Mouse (Mus musculus): ENCODE data around the gene Nagpa. TPM values are rescaled to one million over a fixed set of nuclear protein-coding genes. Genes with fewer than 3 reads are reported as not detected.

Nagpa gene
- polyA plus RNA-seq, 1 experiment from 2014 or later: 16.6 TPM

DNA sequence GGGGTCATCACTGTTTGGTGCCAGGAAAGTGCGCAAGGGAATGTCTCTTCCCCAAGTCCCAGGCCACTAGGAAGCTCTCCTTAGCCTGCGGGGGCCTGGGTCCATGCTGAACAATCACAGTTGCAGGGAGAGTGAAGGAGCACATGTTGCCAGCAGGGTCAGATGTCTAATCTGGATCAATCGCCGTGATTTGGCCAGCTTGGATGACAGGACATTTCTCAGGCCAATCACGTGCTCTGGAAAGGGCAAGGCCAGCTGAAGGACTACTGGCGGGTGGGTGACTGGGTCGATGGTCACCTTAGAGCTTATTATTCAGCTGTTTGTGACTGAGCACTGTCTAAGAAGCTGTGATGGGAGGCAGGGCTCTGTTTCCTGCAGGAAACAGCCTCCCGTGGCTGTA, 19.7 kb downstream of the Nagpa start:
- no peaks in the 10 kb centered on the region for H3K36me3 ChIP-seq (ENCODE audit: control insufficient read depth, insufficient read depth, low read length)
- no peak overlapping the region for H3K4me2 ChIP-seq (ENCODE audit: low read depth, severe bottlenecking)
- no peaks in the 10 kb centered on the region for H3K4me1 ChIP-seq (ENCODE audit: control insufficient read depth, insufficient read depth, low read length)
- H3K4me3 ChIP-seq (ENCODE audit: low read depth, low read length): no peak overlapping the region
- ATAC-seq (ENCODE audit: insufficient number of reproducible peaks, low FRiP score, low TSS enrichment, low read depth) (no peak), DNase-seq (ENCODE audit: low spot score) (no peak)
- no peaks in the 10 kb centered on the region for H3K9me3 ChIP-seq (ENCODE audit: control insufficient read depth, low read length)
- no peak overlapping the region for H3K9ac ChIP-seq (ENCODE audit: low read length)
- H3K27ac ChIP-seq (replicated peaks; ENCODE audit: low read depth, low read length): no peak overlapping the region
- WGBS: 65% methylated on average over 8 of the region's 8 CpGs
- H3K27me3 ChIP-seq (ENCODE audit: control insufficient read depth, insufficient read depth, low read length): no peaks in the 10 kb centered on the region

DNA sequence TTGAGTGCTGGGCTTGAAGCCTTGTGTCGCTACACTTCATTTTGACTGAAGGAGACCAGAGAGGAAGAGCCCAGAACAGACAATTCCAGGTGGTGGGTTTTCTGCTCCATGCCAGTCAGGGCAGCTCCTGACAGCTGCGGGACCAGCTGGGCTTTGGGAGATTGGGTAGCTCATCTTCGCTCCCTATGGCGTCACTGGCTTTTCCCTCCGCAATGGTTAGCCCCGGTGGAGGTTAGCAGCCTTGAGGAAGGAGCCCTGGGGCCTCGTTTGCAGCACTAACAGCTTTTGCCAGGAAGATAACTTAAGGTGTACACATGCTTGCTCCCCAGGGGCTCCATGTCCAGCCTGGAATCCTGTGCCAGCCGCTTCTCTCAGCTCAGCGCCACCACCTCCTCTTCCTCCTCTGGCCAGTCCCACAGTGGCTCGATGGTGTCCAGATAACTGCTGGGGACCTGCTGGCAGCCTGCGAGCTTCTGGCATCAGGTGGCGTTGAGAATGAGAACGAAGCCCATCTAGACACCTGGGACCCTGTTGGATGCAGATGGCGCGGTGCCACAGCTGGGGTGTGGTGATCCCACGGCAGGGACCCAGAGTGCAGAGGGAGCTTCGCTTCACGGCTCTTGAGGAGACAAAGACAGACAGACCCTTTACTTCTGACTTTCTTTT, 20.4 kb downstream of the Nagpa start:
- no peaks in the 10 kb centered on the region for H3K9me3 ChIP-seq (ENCODE audit: control insufficient read depth, low read length)
- no peak overlapping the region for H3K27ac ChIP-seq (replicated peaks; ENCODE audit: low read depth, low read length)
- H3K9ac ChIP-seq (ENCODE audit: low read length): no peak overlapping the region
- H3K36me3 ChIP-seq (ENCODE audit: control insufficient read depth, insufficient read depth, low read length): no peaks in the 10 kb centered on the region
- 87% methylated on average over 18 of the region's 18 CpGs for WGBS
- no peaks in the 10 kb centered on the region for H3K4me1 ChIP-seq (ENCODE audit: control insufficient read depth, insufficient read depth, low read length)
- ATAC-seq (ENCODE audit: insufficient number of reproducible peaks, low FRiP score, low TSS enrichment, low read depth) (no peak), DNase-seq (ENCODE audit: low spot score) (no peak)
- H3K4me3 ChIP-seq (ENCODE audit: low read depth, low read length): no peak overlapping the region
- H3K4me2 ChIP-seq (ENCODE audit: low read depth, severe bottlenecking): no peak overlapping the region
- no peaks in the 10 kb centered on the region for H3K27me3 ChIP-seq (ENCODE audit: control insufficient read depth, insufficient read depth, low read length)

- 89% methylated on average over 6 of the region's 6 CpGs for WGBS
- Histone ChIP-seq H3K27ac (replicated peaks; ENCODE audit: low read depth, low read length) (no peak overlapping the region), H3K9me3 (ENCODE audit: control insufficient read depth, low read length) (no peaks in the 10 kb centered on the region), H3K9ac (ENCODE audit: low read length) (no peak overlapping the region), H3K36me3 (ENCODE audit: control insufficient read depth, insufficient read depth, low read length) (no peaks in the 10 kb centered on the region), H3K27me3 (ENCODE audit: control insufficient read depth, insufficient read depth, low read length) (no peaks in the 10 kb centered on the region), H3K4me1 (ENCODE audit: control insufficient read depth, insufficient read depth, low read length) (no peaks in the 10 kb centered on the region), H3K4me3 (ENCODE audit: low read depth, low read length) (no peak overlapping the region), H3K4me2 (ENCODE audit: low read depth, severe bottlenecking) (no peak overlapping the region)
- DNase-seq (ENCODE audit: low spot score): no peak
- ATAC-seq (ENCODE audit: insufficient number of reproducible peaks, low FRiP score, low TSS enrichment, low read depth): no peak
These were observed 31.2 kb downstream of the Nagpa start for GRCm38 (mm10) chr16:5172636-5173035.

- Histone ChIP-seq H3K4me1 (ENCODE audit: control insufficient read depth, insufficient read depth, low read length) (no peaks in the 10 kb centered on the region), H3K27me3 (ENCODE audit: control insufficient read depth, insufficient read depth, low read length) (no peaks in the 10 kb centered on the region), H3K9me3 (ENCODE audit: control insufficient read depth, low read length) (no peaks in the 10 kb centered on the region), H3K4me2 (ENCODE audit: low read depth, severe bottlenecking) (no peak overlapping the region), H3K36me3 (ENCODE audit: control insufficient read depth, insufficient read depth, low read length) (no peaks in the 10 kb centered on the region), H3K4me3 (ENCODE audit: low read depth, low read length) (no peak overlapping the region), H3K9ac (ENCODE audit: low read length) (no peak overlapping the region), H3K27ac (replicated peaks; ENCODE audit: low read depth, low read length) (no peak overlapping the region)
- no peak for ATAC-seq (ENCODE audit: insufficient number of reproducible peaks, low FRiP score, low TSS enrichment, low read depth)
- no peak for DNase-seq (ENCODE audit: low spot score)
- 77% methylated on average over 5 of the region's 5 CpGs for WGBS
These were observed 35.0 kb downstream of the Nagpa start for GRCm38 (mm10) chr16:5168829-5169228.

- ATAC-seq (ENCODE audit: insufficient number of reproducible peaks, low FRiP score, low TSS enrichment, low read depth) (no peak), DNase-seq (ENCODE audit: low spot score) (no peak)
- H3K4me1 ChIP-seq (ENCODE audit: control insufficient read depth, insufficient read depth, low read length): no peaks in the 10 kb centered on the region
- H3K27me3 ChIP-seq (ENCODE audit: control insufficient read depth, insufficient read depth, low read length): no peaks in the 10 kb centered on the region
- WGBS: 86% methylated on average over 2 of the region's 2 CpGs
- no peak overlapping the region for H3K9ac ChIP-seq (ENCODE audit: low read length)
- no peaks in the 10 kb centered on the region for H3K36me3 ChIP-seq (ENCODE audit: control insufficient read depth, insufficient read depth, low read length)
- no peaks in the 10 kb centered on the region for H3K9me3 ChIP-seq (ENCODE audit: control insufficient read depth, low read length)
- H3K27ac ChIP-seq (replicated peaks; ENCODE audit: low read depth, low read length): no peak overlapping the region
- H3K4me3 ChIP-seq (ENCODE audit: low read depth, low read length): no peak overlapping the region
- no peak overlapping the region for H3K4me2 ChIP-seq (ENCODE audit: low read depth, severe bottlenecking)
These were observed 35.8 kb downstream of the Nagpa start for GRCm38 (mm10) chr16:5168038-5168437.

GRCm38 (mm10) chr16:5164327-5164726, 39.5 kb downstream of the Nagpa start:
- Histone ChIP-seq H3K9ac (ENCODE audit: low read length) (no peak overlapping the region), H3K4me1 (ENCODE audit: control insufficient read depth, insufficient read depth, low read length) (no peaks in the 10 kb centered on the region), H3K9me3 (ENCODE audit: control insufficient read depth, low read length) (no peaks in the 10 kb centered on the region), H3K27me3 (ENCODE audit: control insufficient read depth, insufficient read depth, low read length) (no peaks in the 10 kb centered on the region), H3K4me3 (ENCODE audit: low read depth, low read length) (no peak overlapping the region), H3K4me2 (ENCODE audit: low read depth, severe bottlenecking) (no peak overlapping the region), H3K36me3 (ENCODE audit: control insufficient read depth, insufficient read depth, low read length) (no peaks in the 10 kb centered on the region), H3K27ac (replicated peaks; ENCODE audit: low read depth, low read length) (no peak overlapping the region)
- no peak for ATAC-seq (ENCODE audit: insufficient number of reproducible peaks, low FRiP score, low TSS enrichment, low read depth)
- 88% methylated on average over 6 of the region's 6 CpGs for WGBS
- no peak for DNase-seq (ENCODE audit: low spot score)

GRCm38 (mm10) chr16:5159248-5159647, 44.6 kb downstream of the Nagpa start:
- Histone ChIP-seq H3K4me3 (ENCODE audit: low read depth, low read length) (no peak overlapping the region), H3K27ac (replicated peaks; ENCODE audit: low read depth, low read length) (no peak overlapping the region), H3K27me3 (ENCODE audit: control insufficient read depth, insufficient read depth, low read length) (no peaks in the 10 kb centered on the region), H3K9me3 (ENCODE audit: control insufficient read depth, low read length) (no peaks in the 10 kb centered on the region), H3K4me1 (ENCODE audit: control insufficient read depth, insufficient read depth, low read length) (0 out of 2 replicates have a peak, but pooled peaks cover 3% of the 10 kb centered on the region), H3K4me2 (ENCODE audit: low read depth, severe bottlenecking) (no peak overlapping the region), H3K36me3 (ENCODE audit: control insufficient read depth, insufficient read depth, low read length) (no peaks in the 10 kb centered on the region), H3K9ac (ENCODE audit: low read length) (no peak overlapping the region)
- 89% methylated on average over 8 of the region's 8 CpGs for WGBS
- DNase-seq (ENCODE audit: low spot score) (no peak), ATAC-seq (ENCODE audit: insufficient number of reproducible peaks, low FRiP score, low TSS enrichment, low read depth) (no peak)

DNA sequence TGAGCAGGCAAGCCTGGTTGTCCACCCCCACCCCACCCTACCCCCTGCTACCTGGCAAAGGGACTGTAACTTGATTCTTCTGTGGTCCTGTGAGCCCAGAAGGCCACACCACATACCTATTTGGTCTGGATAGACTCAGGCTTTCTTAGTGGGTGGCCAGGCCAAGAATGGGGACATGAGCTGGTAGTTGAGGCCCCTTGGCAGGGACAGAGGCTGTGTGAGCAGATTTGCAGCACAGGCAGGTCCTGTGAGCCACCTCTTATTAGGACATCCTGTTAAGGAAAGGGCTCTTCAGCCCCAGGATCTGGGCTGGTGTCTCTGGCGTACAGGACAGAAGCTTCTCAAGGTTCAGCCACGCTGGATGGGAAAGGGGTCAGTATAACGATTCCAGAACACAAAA, 46.7 kb downstream of the Nagpa start:
- DNase-seq (ENCODE audit: low spot score) (no peak), ATAC-seq (ENCODE audit: insufficient number of reproducible peaks, low FRiP score, low TSS enrichment, low read depth) (no peak)
- Histone ChIP-seq H3K9me3 (ENCODE audit: control insufficient read depth, low read length) (no peaks in the 10 kb centered on the region), H3K27ac (replicated peaks; ENCODE audit: low read depth, low read length) (no peak overlapping the region), H3K4me2 (ENCODE audit: low read depth, severe bottlenecking) (no peak overlapping the region), H3K4me3 (ENCODE audit: low read depth, low read length) (no peak overlapping the region), H3K9ac (ENCODE audit: low read length) (no peak overlapping the region), H3K27me3 (ENCODE audit: control insufficient read depth, insufficient read depth, low read length) (no peaks in the 10 kb centered on the region), H3K36me3 (ENCODE audit: control insufficient read depth, insufficient read depth, low read length) (no peaks in the 10 kb centered on the region), H3K4me1 (ENCODE audit: control insufficient read depth, insufficient read depth, low read length) (0 out of 2 replicates have a peak, but pooled peaks cover 3% of the 10 kb centered on the region)
- 79% methylated on average over 3 of the region's 3 CpGs for WGBS

DNA sequence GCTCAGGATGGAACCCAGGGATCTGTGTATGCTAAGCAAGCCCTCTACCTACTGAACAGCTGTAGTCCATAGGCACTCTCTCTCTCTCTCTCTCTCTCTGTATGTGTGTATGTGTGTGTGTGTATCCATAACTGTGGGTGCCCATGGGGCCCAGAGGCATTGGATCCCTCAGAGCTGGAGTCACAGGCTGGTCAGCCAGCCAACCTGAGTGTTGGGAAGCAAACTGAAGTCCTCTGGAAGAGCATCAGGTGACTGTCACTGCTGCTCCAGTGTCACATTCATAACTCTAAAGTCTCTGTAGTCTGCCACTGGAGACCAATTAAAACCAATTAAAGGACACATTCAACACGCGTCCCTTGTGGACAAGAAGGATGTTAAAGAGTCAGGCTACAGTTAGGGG, 47.3 kb downstream of the Nagpa start:
- Histone ChIP-seq H3K9me3 (ENCODE audit: control insufficient read depth, low read length) (no peaks in the 10 kb centered on the region), H3K9ac (ENCODE audit: low read length) (no peak overlapping the region), H3K4me2 (ENCODE audit: low read depth, severe bottlenecking) (no peak overlapping the region), H3K36me3 (ENCODE audit: control insufficient read depth, insufficient read depth, low read length) (no peaks in the 10 kb centered on the region), H3K4me3 (ENCODE audit: low read depth, low read length) (no peak overlapping the region), H3K4me1 (ENCODE audit: control insufficient read depth, insufficient read depth, low read length) (0 out of 2 replicates have a peak, but pooled peaks cover 3% of the 10 kb centered on the region), H3K27me3 (ENCODE audit: control insufficient read depth, insufficient read depth, low read length) (no peaks in the 10 kb centered on the region), H3K27ac (replicated peaks; ENCODE audit: low read depth, low read length) (no peak overlapping the region)
- WGBS: 58% methylated on average over 2 of the region's 2 CpGs
- no peak for ATAC-seq (ENCODE audit: insufficient number of reproducible peaks, low FRiP score, low TSS enrichment, low read depth)
- DNase-seq (ENCODE audit: low spot score): no peak
